Mouse (Mus musculus) embryo, embryonic 11 days (tissue): ENCODE measurements around the gene Cep57.

Source experiments
- DNase-seq: peaks from one replicate; pipeline ENCODE4 v3.0.0-alpha.2; 2015

Gene Cep57

GRCm38 (mm10) chr9:13826832-13827405 lies at the start of gene Cep57:
TSS of gene Cep57 (minus strand) at chr9:13827107.
- peak; percentile 99 for DNase-seq

- DNase-seq, result no peak
These were observed 48.4 kb upstream of the Cep57 start for GRCm38 (mm10) chr9:13875340-13875739.

GRCm38 (mm10) chr9:13874359-13874758 lies 47.5 kb upstream of the Cep57 start:
- DNase-seq, result peak; percentile 51

GRCm38 (mm10) chr9:13871631-13872030 lies 44.7 kb upstream of the Cep57 start:
- no peak for DNase-seq

GRCm38 (mm10) chr9:13867646-13868045 lies 40.7 kb upstream of the Cep57 start:
- no peak for DNase-seq

GRCm38 (mm10) chr9:13856777-13857176 lies 29.9 kb upstream of the Cep57 start:
- DNase-seq, result no peak

- no peak for DNase-seq
These were observed 29.3 kb upstream of the Cep57 start for GRCm38 (mm10) chr9:13856247-13856646.

GRCm38 (mm10) chr9:13853876-13854275 lies 27.0 kb upstream of the Cep57 start:
- no peak for DNase-seq

- DNase-seq, result peak; percentile 71
These were observed 21.9 kb upstream of the Cep57 start for GRCm38 (mm10) chr9:13848481-13849480.

- DNase-seq, result no peak
These were observed 20.7 kb upstream of the Cep57 start for GRCm38 (mm10) chr9:13847591-13847990.

GRCm38 (mm10) chr9:13836726-13837125 lies 9.8 kb upstream of the Cep57 start:
- DNase-seq, result no peak

GRCm38 (mm10) chr9:13835256-13835655 lies 8.3 kb upstream of the Cep57 start:
- no peak for DNase-seq

GRCm38 (mm10) chr9:13828087-13828441 lies 1.2 kb upstream of the Cep57 start:
- DNase-seq, result peak; percentile 65

- peak; percentile 100 for DNase-seq
These were observed 639 bp upstream of the Cep57 start, which contains the start of gene Fam76b for GRCm38 (mm10) chr9:13827406-13828086. TSS of gene Fam76b (plus strand) at chr9:13827716.

GRCm38 (mm10) chr9:13826391-13826805 lies 509 bp downstream of the Cep57 start:
- peak; percentile 75 for DNase-seq

GRCm38 (mm10) chr9:13825896-13826295 lies 1.0 kb downstream of the Cep57 start:
- DNase-seq, result no peak

GRCm38 (mm10) chr9:13820774-13821173 lies 6.1 kb downstream of the Cep57 start:
- no peak for DNase-seq

- DNase-seq, result no peak
These were observed 8.5 kb downstream of the Cep57 start for GRCm38 (mm10) chr9:13818369-13818768.

GRCm38 (mm10) chr9:13809937-13810336 lies 17.0 kb downstream of the Cep57 start:
- peak; percentile 6 for DNase-seq

- no peak for DNase-seq
These were observed 19.2 kb downstream of the Cep57 start for GRCm38 (mm10) chr9:13807657-13808056.

- DNase-seq, result no peak
These were observed 20.1 kb downstream of the Cep57 start for GRCm38 (mm10) chr9:13806854-13807253.

GRCm38 (mm10) chr9:13804480-13804879 lies 22.4 kb downstream of the Cep57 start:
- DNase-seq, result no peak

GRCm38 (mm10) chr9:13794756-13795155 lies 32.2 kb downstream of the Cep57 start:
- no peak for DNase-seq
